ENCODE assay signal across 8 mouse cellular contexts in the genomic region with DNA sequence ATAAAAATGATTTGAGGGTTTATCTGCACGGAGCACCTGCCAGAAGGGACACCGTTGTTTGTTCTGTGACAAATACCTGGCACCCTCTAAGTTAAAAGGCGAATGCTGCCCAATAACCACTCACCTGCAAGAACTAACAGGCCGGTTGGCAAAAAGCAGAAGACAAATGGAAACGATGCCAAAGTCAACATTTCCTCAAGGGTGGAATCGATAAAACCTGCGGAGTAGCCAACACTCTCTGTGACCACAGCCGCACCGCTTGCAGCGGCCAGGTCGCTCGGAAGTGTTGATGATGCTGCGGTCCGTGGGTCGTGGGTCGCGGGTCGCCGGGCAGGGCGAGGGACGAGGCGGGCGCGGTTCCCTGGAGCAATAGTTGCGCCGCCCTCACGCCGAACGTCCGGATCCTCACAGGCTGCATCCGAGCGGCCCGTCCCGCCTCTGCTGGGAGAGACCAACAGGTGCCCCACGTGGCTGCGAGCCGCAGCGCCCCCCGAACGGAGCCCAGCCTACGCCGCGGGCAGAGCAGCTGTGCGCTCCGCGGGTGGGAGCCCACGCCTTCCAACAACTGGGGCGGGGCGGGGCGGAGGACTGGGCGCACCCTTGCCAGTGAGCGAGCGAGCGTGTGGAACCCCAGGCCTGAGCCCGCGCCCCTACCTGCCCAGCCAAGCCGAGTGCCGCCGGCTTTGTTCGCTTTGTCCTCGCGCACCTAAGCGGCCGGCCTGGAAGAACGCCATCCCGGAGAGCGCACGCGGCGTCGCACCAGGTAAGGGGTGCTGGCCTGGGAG. TPM values are rescaled to one million over a fixed set of nuclear protein-coding genes. Genes with fewer than 3 reads are reported as not detected.
DNase-seq lines count a peak whose midpoint lies in the region; ATAC-seq and TF ChIP-seq lines count a peak whose summit lies in the region.

A gene (plus strand): TSS at position 434 of the 785 bp plus-strand sequence.

- no peak within 1 kb of the TSS for H3K27ac ChIP-seq in embryonic facial prominence, embryonic 15.5 days (replicated peaks)
- H3K27ac ChIP-seq in kidney, embryonic 15.5 days, result no peak within 1 kb of the TSS
- H3K27ac ChIP-seq in lung, embryonic 15.5 days, result peak within 1 kb of the TSS; percentile 31; the same call in 1 of the 2 replicates
- H3K27ac ChIP-seq in small intestine, adult 2 months (ENCODE audit: insufficient read depth, low read depth, low read length), result no peak within 1 kb of the TSS

- 2% methylated on average over 70 of the region's 71 CpGs for WGBS in embryonic facial prominence, embryonic 15.5 days
- 2% methylated on average over 71 of the region's 71 CpGs for WGBS in kidney, embryonic 15.5 days
- WGBS in lung, embryonic 15.5 days, result 2% methylated on average over 71 of the region's 71 CpGs
- WGBS in small intestine, adult 2 months, result 1% methylated on average over 71 of the region's 71 CpGs

- H3K4me2 ChIP-seq in embryonic facial prominence, embryonic 15.5 days (replicated peaks), result peak within 1 kb of the TSS; percentile 97
- peak within 1 kb of the TSS; percentile 96 for H3K4me2 ChIP-seq in kidney, embryonic 15.5 days
- peak within 1 kb of the TSS; percentile 94 for H3K4me2 ChIP-seq in lung, embryonic 15.5 days

- TF ChIP-seq POLR2A in small intestine, adult 2 months (IDR thresholded peaks at IDR 0.05; ENCODE audit: low read depth, low read length), result no peak

- peaks cover 43% of the 10 kb centered on the region for H3K27me3 ChIP-seq in embryonic facial prominence, embryonic 15.5 days
- H3K27me3 ChIP-seq in kidney, embryonic 15.5 days, result peaks cover 80% of the 10 kb centered on the region
- H3K27me3 ChIP-seq in lung, embryonic 15.5 days, result peaks cover 62% of the 10 kb centered on the region
- H3K27me3 ChIP-seq in small intestine, adult 2 months (ENCODE audit: control insufficient read depth, insufficient read depth, low read length), result peaks cover 10% of the 10 kb centered on the region; the same call in 1 of the 2 replicates

- H3K4me1 ChIP-seq in embryonic facial prominence, embryonic 15.5 days, result peaks cover 36% of the 10 kb centered on the region
- H3K4me1 ChIP-seq in kidney, embryonic 15.5 days, result peaks cover 47% of the 10 kb centered on the region
- H3K4me1 ChIP-seq in lung, embryonic 15.5 days, result peaks cover 28% of the 10 kb centered on the region
- no peaks in the 10 kb centered on the region; the same call in 1 of the 2 replicates for H3K4me1 ChIP-seq in small intestine, adult 2 months (ENCODE audit: control insufficient read depth, insufficient read depth, insufficient read length, low read length)

- peak; percentile 69 for ATAC-seq in embryonic facial prominence, embryonic 15.5 days (ENCODE audit: insufficient number of reproducible peaks, low FRiP score, low TSS enrichment, low read depth)
- ATAC-seq in kidney, embryonic 15.5 days (replicated peaks; ENCODE audit: low FRiP score), result peak; percentile 53; the same call in 1 of the 2 replicates
- peak; percentile 66 for ATAC-seq in lung, embryonic 15.5 days (ENCODE audit: borderline replicate concordance, extremely low read depth, low FRiP score, low TSS enrichment)

- DNase-seq in cerebellum, adult 18-20 months, result peak; percentile 7 to 27
- DNase-seq in cerebellum, adult 9-11 months, result no peak
- peak; percentile 47 for DNase-seq in ES-CJ7 (ENCODE audit: low read depth, low spot score)
- DNase-seq in c-Kit-positive CD71-positive TER-119-positive erythroid progenitor cells, embryonic 14.5 days (ENCODE audit: low spot score), result no peak

- H3K9ac ChIP-seq in embryonic facial prominence, embryonic 15.5 days, result peak within 1 kb of the TSS; percentile 16; the same call in 1 of the 2 replicates
- H3K9ac ChIP-seq in kidney, embryonic 15.5 days, result peak within 1 kb of the TSS; percentile 52
- H3K9ac ChIP-seq in lung, embryonic 15.5 days, result peak within 1 kb of the TSS; percentile 40

- H3K36me3 ChIP-seq in embryonic facial prominence, embryonic 15.5 days, result no peaks in the 10 kb centered on the region
- no peaks in the 10 kb centered on the region for H3K36me3 ChIP-seq in kidney, embryonic 15.5 days
- no peaks in the 10 kb centered on the region for H3K36me3 ChIP-seq in lung, embryonic 15.5 days
- H3K36me3 ChIP-seq in small intestine, adult 2 months (ENCODE audit: control insufficient read depth, insufficient read depth, low read length), result no peaks in the 10 kb centered on the region

- peak within 1 kb of the TSS; percentile 51 for H3K4me3 ChIP-seq in embryonic facial prominence, embryonic 15.5 days (replicated peaks)
- H3K4me3 ChIP-seq in kidney, embryonic 15.5 days (replicated peaks), result peak within 1 kb of the TSS; percentile 57
- peak within 1 kb of the TSS; percentile 50 for H3K4me3 ChIP-seq in lung, embryonic 15.5 days
- peak within 1 kb of the TSS; percentile 54 for H3K4me3 ChIP-seq in small intestine, adult 2 months (ENCODE audit: low read depth, low read length)

- H3K9me3 ChIP-seq in embryonic facial prominence, embryonic 15.5 days (replicated peaks), result no peaks in the 10 kb centered on the region
- no peaks in the 10 kb centered on the region for H3K9me3 ChIP-seq in kidney, embryonic 15.5 days (replicated peaks)
- H3K9me3 ChIP-seq in lung, embryonic 15.5 days, result no peaks in the 10 kb centered on the region

- no peak for TF ChIP-seq CTCF in small intestine, adult 2 months (IDR thresholded peaks at IDR 0.05; ENCODE audit: extremely low read depth, insufficient read length, insufficient replicate concordance, low read depth, low read length)

RNA-seq across cellular contexts. Expression of the gene that starts here (rescaled TPM):
- polyA plus RNA-seq in embryonic facial prominence, embryonic 15.5 days (2015; fragmentation: Nextera tagmentation; extraction: Ambion mirVana), result 9.9 TPM in 2 replicates
- polyA plus RNA-seq in kidney, embryonic 15.5 days (2015; fragmentation: Nextera tagmentation; extraction: Ambion mirVana), result 18.1 and 18.8 TPM in 2 replicates
- polyA plus RNA-seq in lung, embryonic 15.5 days (2015; fragmentation: Nextera tagmentation; extraction: Ambion mirVana), result 10.8 and 11.0 TPM in 2 replicates
- 0.27 and 0.49 TPM in 2 replicates for polyA plus RNA-seq in small intestine, adult 2 months (2012; rRNA removed)

Comparison
In these comparisons a context has a peak if more than half of its experiments do, and no peak if none do; other contexts are left out.
1. DNase-seq: peak in cerebellum, adult 18-20 months (2 of 2) and ES-CJ7 (single experiment); none in cerebellum, adult 9-11 months (single experiment) and c-Kit-positive CD71-positive TER-119-positive erythroid progenitor cells, embryonic 14.5 days (single experiment).
2. Peak in every context shown above with its lines, with median percentiles within 50 percentile points of each other: ATAC-seq, H3K4me2 ChIP-seq, H3K4me3 ChIP-seq and H3K9ac ChIP-seq.